Mouse (Mus musculus) forebrain, embryonic 12.5 days (tissue): Measurements from ENCODE around the gene Rab20. TPM values are rescaled to one million over a fixed set of nuclear protein-coding genes. Genes with fewer than 3 reads are reported as not detected.

Source experiments
- ATAC-seq: fragments of 200-750 bp; cut with Nextera tagmentation; 2 replicates; pipeline ENCODE4 v1.8.0; 2017; ENCODE audit warnings: moderate TSS enrichment; ENCODE audit not compliant: low FRiP score
- H3K27ac ChIP-seq: fragments of 300-500 bp; sonication (generic); 2 replicates; pipeline ENCODE4 v1.5.1; 2016; ENCODE audit warnings: mild to moderate bottlenecking
- H3K27me3 ChIP-seq: fragments of 300-500 bp; sonication (generic); 2 replicates; pipeline ENCODE4 v1.6.1; 2016; ENCODE audit warnings: mild to moderate bottlenecking
- H3K36me3 ChIP-seq: fragments of 300-500 bp; sonication (generic); replicated peaks from 2 replicates; pipeline ENCODE4 v1.6.1; 2016; ENCODE audit warnings: mild to moderate bottlenecking
- H3K4me1 ChIP-seq: fragments of 300-500 bp; sonication (generic); 2 replicates; pipeline ENCODE4 v1.6.1; 2016
- H3K4me2 ChIP-seq: fragments of 300-500 bp; sonication (generic); 2 replicates; pipeline ENCODE4 v1.6.1; 2016; ENCODE audit warnings: mild to moderate bottlenecking, moderate library complexity
- H3K4me3 ChIP-seq: fragments of 300-500 bp; sonication (generic); replicated peaks from 2 replicates; pipeline ENCODE4 v1.5.1; 2016; ENCODE audit warnings: mild to moderate bottlenecking
- H3K9ac ChIP-seq: fragments of 300-500 bp; sonication (generic); 2 replicates; pipeline ENCODE4 v1.6.1; 2016; ENCODE audit warnings: mild to moderate bottlenecking
- H3K9me3 ChIP-seq: fragments of 300-500 bp; sonication (generic); 2 replicates; pipeline ENCODE4 v1.6.1; 2016
- WGBS: fragments of 180-500 bp; shearing (Covaris S2); methylation state at CpG from one replicate; pipeline ENCODE4 v1.1.7; 2016; 5-methylcytosine and 5-hydroxymethylcytosine counted together
- polyA plus RNA-seq: library from polyadenylated mRNA; unstranded; fragments of >200 nt; fragmentation: Nextera tagmentation; extraction: Ambion mirVana; gene quantifications from 2 replicates; pipeline ENCODE4 v1.2.1, GENCODE M21; 2016

Rab20 gene
- polyA plus RNA-seq, 1 experiment from 2014 or later = 0.36 TPM

GRCm38 (mm10) chr8:11445790-11446189 is 32.7 kb downstream of the Rab20 start:
- Histone ChIP-seq H3K27me3 (no peaks in the 10 kb centered on the region), H3K4me3 (no peak overlapping the region), H3K36me3 (no peaks in the 10 kb centered on the region), H3K9me3 (no peaks in the 10 kb centered on the region), H3K27ac (no peak overlapping the region), H3K4me2 (no peak overlapping the region), H3K9ac (no peak overlapping the region), H3K4me1 (peaks cover 7% of the 10 kb centered on the region)
- 95% methylated on average over 13 of the region's 13 CpGs for WGBS
- ATAC-seq = no peak

- WGBS = 85% methylated on average over 7 of the region's 7 CpGs
- Histone ChIP-seq H3K4me1 (no peaks in the 10 kb centered on the region), H3K36me3 (no peaks in the 10 kb centered on the region), H3K27ac (no peak overlapping the region), H3K9ac (no peak overlapping the region), H3K27me3 (no peaks in the 10 kb centered on the region), H3K9me3 (no peaks in the 10 kb centered on the region), H3K4me2 (no peak overlapping the region), H3K4me3 (no peak overlapping the region)
- ATAC-seq = no peak
Measured at GRCm38 (mm10) chr8:11444216-11444615, 34.3 kb downstream of the Rab20 start.

- no peak overlapping the region for H3K9ac ChIP-seq
- H3K27me3 ChIP-seq = no peaks in the 10 kb centered on the region
- H3K4me2 ChIP-seq = no peak overlapping the region
- no peak overlapping the region for H3K4me3 ChIP-seq
- H3K36me3 ChIP-seq = no peaks in the 10 kb centered on the region
- no peak for ATAC-seq
- 88% methylated on average over 9 of the region's 9 CpGs for WGBS
- no peaks in the 10 kb centered on the region for H3K4me1 ChIP-seq
- no peak overlapping the region for H3K27ac ChIP-seq
- H3K9me3 ChIP-seq = no peaks in the 10 kb centered on the region
Measured at GRCm38 (mm10) chr8:11443611-11444010, 34.9 kb downstream of the Rab20 start.

DNA sequence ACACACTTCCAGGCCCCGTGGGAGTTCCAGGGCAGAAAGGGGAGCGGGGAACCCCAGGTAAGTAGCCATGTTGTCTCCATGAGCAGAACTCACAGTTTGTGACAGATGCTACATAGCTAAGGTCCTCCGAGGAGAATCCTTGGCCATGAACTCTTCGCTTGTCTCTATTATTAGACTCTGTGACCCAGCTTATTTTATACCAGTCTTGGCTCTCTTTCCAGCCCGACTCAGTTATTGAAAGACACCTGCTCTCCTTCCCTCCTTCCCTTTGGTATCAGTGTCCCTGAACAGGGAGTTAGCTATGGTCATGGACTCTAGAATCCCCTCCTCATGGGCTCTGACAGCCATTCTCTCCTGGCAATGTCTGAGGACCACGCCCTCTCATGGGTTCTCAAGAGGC is 37.2 kb downstream of the Rab20 start:
- Histone ChIP-seq H3K4me1 (no peaks in the 10 kb centered on the region), H3K36me3 (no peaks in the 10 kb centered on the region), H3K4me2 (no peak overlapping the region), H3K4me3 (no peak overlapping the region), H3K9me3 (no peaks in the 10 kb centered on the region), H3K27ac (no peak overlapping the region), H3K9ac (no peak overlapping the region), H3K27me3 (no peaks in the 10 kb centered on the region)
- 95% methylated on average over 6 of the region's 6 CpGs for WGBS
- no peak for ATAC-seq

DNA sequence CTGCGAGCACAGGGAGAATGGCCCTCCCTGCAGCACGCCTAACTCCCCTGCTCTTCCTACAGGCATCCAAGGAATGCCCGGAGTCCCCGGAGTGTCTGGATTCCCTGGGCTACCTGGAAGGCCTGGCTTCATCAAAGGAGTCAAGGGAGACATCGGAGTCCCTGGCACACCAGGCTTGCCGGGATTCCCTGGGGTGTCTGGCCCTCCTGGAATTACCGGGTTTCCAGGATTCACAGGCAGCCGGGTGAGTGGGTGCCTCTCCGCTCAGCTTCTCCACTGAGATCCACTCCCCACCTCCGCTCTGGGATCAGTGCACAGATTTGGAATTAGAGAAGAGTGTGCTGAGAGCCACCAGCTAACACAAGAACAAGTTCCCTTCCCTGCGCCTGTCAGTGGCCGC is 40.6 kb downstream of the Rab20 start:
- H3K9me3 ChIP-seq = no peaks in the 10 kb centered on the region
- no peaks in the 10 kb centered on the region for H3K27me3 ChIP-seq
- H3K4me1 ChIP-seq = no peaks in the 10 kb centered on the region
- no peak overlapping the region for H3K27ac ChIP-seq
- no peaks in the 10 kb centered on the region for H3K36me3 ChIP-seq
- ATAC-seq = no peak
- H3K9ac ChIP-seq = no peak overlapping the region
- H3K4me3 ChIP-seq = no peak overlapping the region
- 53% methylated on average over 12 of the region's 12 CpGs for WGBS
- H3K4me2 ChIP-seq = no peak overlapping the region

DNA sequence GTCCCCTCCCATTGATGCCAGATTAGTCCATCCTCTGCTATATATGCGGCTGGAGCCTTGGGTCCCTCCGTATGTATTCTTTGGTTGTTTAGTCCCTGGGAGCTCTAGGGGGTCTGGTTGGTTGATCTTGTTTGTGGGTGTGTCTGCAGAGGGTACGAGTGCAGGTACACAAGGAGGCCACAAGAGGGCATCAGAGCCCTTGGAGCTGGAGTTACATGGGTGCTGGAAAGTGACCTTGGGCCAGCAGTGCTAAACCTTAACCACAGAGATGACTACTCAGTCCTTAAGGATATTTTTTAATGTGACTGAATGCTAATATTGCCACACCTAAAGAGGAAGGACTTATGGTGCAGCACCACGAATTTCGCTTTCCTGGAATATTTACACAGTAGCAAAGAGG is 47.8 kb downstream of the Rab20 start:
- no peaks in the 10 kb centered on the region for H3K4me1 ChIP-seq
- H3K9me3 ChIP-seq = no peaks in the 10 kb centered on the region
- no peaks in the 10 kb centered on the region for H3K27me3 ChIP-seq
- 53% methylated on average over 5 of the region's 5 CpGs for whole genome bisulfite sequencing
- ATAC-seq = no peak
- H3K4me2 ChIP-seq = no peak overlapping the region
- no peak overlapping the region for H3K27ac ChIP-seq
- H3K4me3 ChIP-seq = no peak overlapping the region
- no peaks in the 10 kb centered on the region for H3K36me3 ChIP-seq
- H3K9ac ChIP-seq = no peak overlapping the region

GRCm38 (mm10) chr8:11423091-11423490 is 55.4 kb downstream of the Rab20 start:
- no peaks in the 10 kb centered on the region for H3K4me1 ChIP-seq
- H3K27me3 ChIP-seq = no peaks in the 10 kb centered on the region
- H3K36me3 ChIP-seq = no peaks in the 10 kb centered on the region
- no peaks in the 10 kb centered on the region for H3K9me3 ChIP-seq
- no peak for ATAC-seq
- no peak overlapping the region for H3K9ac ChIP-seq
- no peak overlapping the region for H3K4me3 ChIP-seq
- WGBS = 62% methylated on average over 7 of the region's 7 CpGs
- H3K4me2 ChIP-seq = no peak overlapping the region
- H3K27ac ChIP-seq = no peak overlapping the region

GRCm38 (mm10) chr8:11421968-11422367 is 56.5 kb downstream of the Rab20 start:
- Histone ChIP-seq H3K9me3 (no peaks in the 10 kb centered on the region), H3K36me3 (no peaks in the 10 kb centered on the region), H3K4me3 (no peak overlapping the region), H3K9ac (no peak overlapping the region), H3K27me3 (no peaks in the 10 kb centered on the region), H3K4me1 (no peaks in the 10 kb centered on the region), H3K4me2 (no peak overlapping the region), H3K27ac (no peak overlapping the region)
- no peak for ATAC-seq
- 89% methylated on average over 6 of the region's 6 CpGs for WGBS

DNA sequence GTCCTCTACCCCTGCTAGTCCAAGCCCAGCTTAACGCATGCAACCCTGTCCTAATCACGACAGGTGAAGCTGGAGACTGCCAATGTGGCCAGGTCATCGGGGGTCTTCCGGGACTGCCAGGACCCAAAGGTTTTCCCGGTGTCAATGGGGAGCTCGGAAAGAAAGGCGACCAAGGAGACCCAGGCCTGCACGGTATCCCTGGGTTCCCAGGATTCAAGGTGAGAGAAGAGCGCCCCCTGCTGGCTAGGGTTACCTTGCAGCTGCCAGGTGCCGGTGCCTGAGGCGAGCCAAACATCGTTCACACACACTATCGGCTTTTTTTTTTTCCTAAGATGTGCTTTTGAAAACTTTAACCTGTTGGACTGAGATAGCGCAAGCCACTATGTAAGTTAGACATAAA is 57.4 kb downstream of the Rab20 start:
- Histone ChIP-seq H3K9me3 (no peaks in the 10 kb centered on the region), H3K27me3 (no peaks in the 10 kb centered on the region), H3K4me2 (no peak overlapping the region), H3K27ac (no peak overlapping the region), H3K4me3 (no peak overlapping the region), H3K9ac (no peak overlapping the region), H3K4me1 (no peaks in the 10 kb centered on the region), H3K36me3 (0 out of 2 replicates have a peak, but pooled peaks cover 2% of the 10 kb centered on the region)
- ATAC-seq = no peak
- 43% methylated on average over 14 of the region's 14 CpGs for WGBS

DNA sequence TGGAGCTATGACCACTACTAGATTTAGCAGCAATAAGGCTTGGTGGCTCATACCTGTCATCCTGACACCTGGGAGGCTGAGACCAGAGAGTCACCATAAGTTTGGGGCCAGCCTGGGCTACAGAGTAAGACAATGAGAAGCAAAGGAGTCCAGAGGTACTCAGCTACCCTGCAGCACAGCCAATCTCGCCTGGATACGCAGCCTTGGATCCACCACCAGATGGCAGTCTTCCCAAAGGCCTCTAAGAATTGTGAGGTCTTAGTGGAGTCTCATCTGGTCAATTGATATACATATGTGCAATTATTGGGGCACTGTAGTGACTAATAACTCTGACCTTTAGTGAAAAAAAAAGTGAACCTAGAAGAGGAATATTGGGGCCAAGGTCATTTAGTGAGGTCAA is 58.9 kb downstream of the Rab20 start:
- 0 out of 2 replicates have a peak, but pooled peaks cover 3% of the 10 kb centered on the region for H3K36me3 ChIP-seq
- WGBS = 13% methylated on average over 2 of the region's 2 CpGs

DNA sequence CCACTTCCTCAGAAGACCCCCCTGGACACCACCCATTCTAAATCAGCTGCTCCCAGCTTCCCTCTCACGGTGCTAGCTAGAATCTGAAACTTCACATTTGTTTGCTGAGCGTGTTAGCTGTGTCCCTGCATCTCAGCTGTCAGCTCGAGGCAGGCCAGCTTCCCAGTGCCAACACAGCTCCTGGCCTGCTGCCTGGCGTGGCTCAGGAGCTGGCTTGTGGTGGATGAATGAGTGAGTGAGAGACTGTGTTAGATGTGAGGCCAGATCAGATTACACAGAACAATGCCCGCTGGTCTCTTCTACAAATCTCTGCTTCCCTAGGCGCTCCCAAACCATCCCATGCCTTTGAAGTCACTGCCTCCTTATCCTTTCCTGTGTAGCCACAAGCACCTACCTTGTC is 59.3 kb downstream of the Rab20 start:
- no peaks in the 10 kb centered on the region for H3K9me3 ChIP-seq
- no peaks in the 10 kb centered on the region for H3K27me3 ChIP-seq
- ATAC-seq = no peak; the same call in 1 of the 2 replicates
- H3K27ac ChIP-seq = no peak overlapping the region
- H3K4me2 ChIP-seq = no peak overlapping the region
- H3K4me1 ChIP-seq = peaks cover 9% of the 10 kb centered on the region
- WGBS = 47% methylated on average over 6 of the region's 6 CpGs
- 0 out of 2 replicates have a peak, but pooled peaks cover 3% of the 10 kb centered on the region for H3K36me3 ChIP-seq
- no peak overlapping the region for H3K4me3 ChIP-seq
- H3K9ac ChIP-seq = no peak overlapping the region

More for the DNA sequence above, 58.9 kb downstream of the Rab20 start:
- Histone ChIP-seq H3K4me2 (no peak overlapping the region), H3K27ac (no peak overlapping the region), H3K9me3 (no peaks in the 10 kb centered on the region), H3K9ac (no peak overlapping the region), H3K4me1 (peaks cover 5% of the 10 kb centered on the region), H3K4me3 (no peak overlapping the region), H3K27me3 (no peaks in the 10 kb centered on the region)
- peak; percentile 61 for ATAC-seq

- no peak overlapping the region for H3K4me2 ChIP-seq
- no peak for ATAC-seq
- no peak overlapping the region for H3K27ac ChIP-seq
- no peak overlapping the region for H3K9ac ChIP-seq
- H3K27me3 ChIP-seq = no peaks in the 10 kb centered on the region
- no peak overlapping the region for H3K4me3 ChIP-seq
- H3K4me1 ChIP-seq = peaks cover 15% of the 10 kb centered on the region
- 77% methylated on average over 13 of the region's 13 CpGs for WGBS
- 0 out of 2 replicates have a peak, but pooled peaks cover 3% of the 10 kb centered on the region for H3K36me3 ChIP-seq
- no peaks in the 10 kb centered on the region for H3K9me3 ChIP-seq
Measured at GRCm38 (mm10) chr8:11417762-11418161, 60.7 kb downstream of the Rab20 start.

GRCm38 (mm10) chr8:11415089-11415488 is 63.4 kb downstream of the Rab20 start:
- Histone ChIP-seq H3K4me2 (no peak overlapping the region), H3K9me3 (no peaks in the 10 kb centered on the region), H3K36me3 (0 out of 2 replicates have a peak, but pooled peaks cover 3% of the 10 kb centered on the region), H3K27me3 (no peaks in the 10 kb centered on the region), H3K4me1 (peaks cover 19% of the 10 kb centered on the region), H3K9ac (no peak overlapping the region), H3K4me3 (no peak overlapping the region), H3K27ac (no peak overlapping the region)
- WGBS = 86% methylated on average over 10 of the region's 10 CpGs
- no peak for ATAC-seq
